Mouse (Mus musculus) myocyte (in vitro differentiated cells): Measurements from ENCODE around the gene Nhp2.

Experiments
- CEBPB ChIP-seq: IDR thresholded peaks from 2 replicates; pipeline ENCODE4 v1.6.1; 2011; ENCODE audit warnings: mild to moderate bottlenecking, moderate library complexity; ENCODE audit not compliant: poor library complexity, insufficient read depth, severe bottlenecking
- E2F4 ChIP-seq: IDR thresholded peaks from one replicate; pipeline ENCODE4 v1.6.1; 2011; ENCODE audit warnings: mild to moderate bottlenecking, control low read depth, moderate library complexity; ENCODE audit not compliant: insufficient read depth
- MAX ChIP-seq: IDR thresholded peaks from one replicate; pipeline ENCODE4 v1.6.1; 2011; ENCODE audit warnings: low read depth, mild to moderate bottlenecking, control low read depth
- MYOG ChIP-seq, 3 experiments: IDR thresholded peaks; one replicate each; pipeline ENCODE4 v1.6.1; 2011; ENCODE audit warnings: control low read depth in 2 of 3, low read depth in 2 of 3, mild to moderate bottlenecking in 2 of 3; ENCODE audit not compliant: insufficient read length in 2 of 3, control insufficient read depth in 1 of 3, insufficient read depth in 1 of 3
- POLR2A ChIP-seq: IDR thresholded peaks from one replicate; pipeline ENCODE4 v1.6.1; 2011; ENCODE audit warnings: low read depth, mild to moderate bottlenecking, control low read depth, moderate library complexity; ENCODE audit not compliant: insufficient read length
- POLR2AphosphoS2 ChIP-seq: IDR thresholded peaks from one replicate; pipeline ENCODE4 v1.6.1; 2011; ENCODE audit warnings: low read depth, control low read depth; ENCODE audit not compliant: insufficient read length
- REST ChIP-seq: IDR thresholded peaks from one replicate; pipeline ENCODE4 v1.6.1; 2011; ENCODE audit warnings: mild to moderate bottlenecking, control low read depth, moderate library complexity; ENCODE audit not compliant: insufficient read depth, insufficient read length
- SRF ChIP-seq: IDR thresholded peaks from one replicate; pipeline ENCODE4 v1.6.1; 2011; ENCODE audit warnings: low read depth; ENCODE audit not compliant: control insufficient read depth, insufficient read length
- TCF3 ChIP-seq: IDR thresholded peaks from one replicate; pipeline ENCODE4 v1.6.1; 2011; ENCODE audit warnings: low read depth, control low read depth; ENCODE audit not compliant: insufficient read length
- USF1 ChIP-seq: IDR thresholded peaks from one replicate; pipeline ENCODE4 v1.6.1; 2011; ENCODE audit warnings: low read depth, mild to moderate bottlenecking, control low read depth, moderate library complexity

DNA sequence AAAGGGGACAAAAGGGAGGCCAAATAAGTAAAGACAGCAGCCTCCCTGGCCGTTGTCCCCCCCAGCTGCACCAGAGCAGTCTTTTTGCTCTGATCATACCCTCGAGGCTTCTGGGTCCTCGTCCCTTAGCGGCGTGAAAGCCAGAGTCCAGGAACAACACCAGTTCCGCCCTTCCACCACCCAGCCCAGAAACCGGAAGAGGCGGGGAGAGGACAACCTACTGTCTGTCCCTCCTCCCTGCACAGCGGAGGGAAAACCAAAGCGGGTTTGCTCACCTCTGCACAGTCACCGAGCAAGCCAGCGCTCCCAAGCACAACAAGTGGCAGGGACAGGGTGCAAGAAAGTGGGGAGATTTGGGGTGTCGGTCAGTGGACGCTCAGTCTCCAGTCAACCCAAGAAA is 3.9 kb upstream of the Nhp2 start:
- TF ChIP-seq POLR2A (peak; percentile 83), TCF3 (no peak), USF1 (no peak), SRF (no peak), MYOG (IDR thresholded peaks at IDR 0.05; ENCODE audit: control insufficient read depth in 1 of 3, insufficient read depth in 1 of 3, insufficient read length in 2 of 3, low read depth in 2 of 3) (no peak), MAX (no peak), REST (no peak), POLR2AphosphoS2 (peak; percentile 90), E2F4 (peak; percentile 84), CEBPB (no peak)
